Mouse (Mus musculus) heart, postnatal 0 days (tissue): ENCODE data around the gene Iffo2.

Source experiments
- CTCF ChIP-seq: IDR thresholded peaks from 2 replicates; pipeline ENCODE4 v1.5.1; 2016; ENCODE audit warnings: antibody characterized with exemption, control low read depth, low read depth
- EP300 ChIP-seq: IDR thresholded peaks from 2 replicates; pipeline ENCODE4 v1.6.1; 2016; ENCODE audit warnings: antibody characterized with exemption, low read depth

DNA sequence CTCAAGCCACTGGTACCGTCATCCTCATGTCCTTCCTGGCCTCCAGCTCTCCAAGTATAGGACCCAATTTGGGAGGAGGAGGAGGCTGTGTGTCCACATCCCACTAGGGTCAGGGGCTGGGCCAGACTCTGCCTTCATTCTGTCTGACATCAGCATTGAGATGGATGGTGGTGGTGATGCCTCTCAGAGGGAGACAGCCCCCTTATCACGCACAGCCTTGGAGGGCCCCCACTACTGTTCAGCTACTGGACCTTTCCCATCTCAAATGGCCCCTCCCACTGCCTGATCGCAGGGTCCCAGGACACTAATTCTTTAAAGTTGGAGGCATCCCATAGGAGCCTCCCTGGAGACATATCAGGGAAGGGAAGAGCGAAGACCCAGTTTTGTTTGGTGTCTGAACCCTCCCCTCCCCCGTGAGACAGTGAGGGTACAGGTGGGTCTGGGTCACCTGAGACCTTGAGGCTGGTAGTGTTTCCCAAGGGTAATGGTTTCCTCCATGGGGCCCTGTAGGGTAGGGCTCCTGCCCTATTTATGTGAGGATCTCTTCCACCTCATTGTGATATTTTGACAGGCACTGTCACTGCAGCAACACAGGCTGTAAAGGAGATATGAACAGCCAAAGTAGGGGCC lies 38.7 kb upstream of the Iffo2 start:
- no peak for TF ChIP-seq CTCF
- TF ChIP-seq EP300, result no peak
